Mouse (Mus musculus) bone marrow, adult 2 months (tissue): ENCODE measurements around the gene Larp4.
A peak's percentile ranks its signal among the peaks of the same experiment; 100 is the strongest.

ENCODE experiments used
- CTCF ChIP-seq: fragments of 200-500 bp; IDR thresholded peaks from 2 replicates; pipeline ENCODE4 v1.5.1; 2011; ENCODE audit warnings: low read length, control low read depth; ENCODE audit not compliant: control insufficient read depth, insufficient read depth
- POLR2A ChIP-seq: fragments of 200-500 bp; IDR thresholded peaks from 2 replicates; pipeline ENCODE4 v1.6.1; 2011; ENCODE audit warnings: low read depth, mild to moderate bottlenecking, control low read depth, low read length, borderline replicate concordance; ENCODE audit not compliant: control insufficient read depth

GRCm38 (mm10) chr15:100039001-100039701, 69.3 kb downstream of the Larp4 start:
- TF ChIP-seq CTCF (no peak; the same call in 1 of the 2 replicates), POLR2A (0 out of 2 replicates have a peak, but pooled peaks have one; percentile 14)
